Mouse (Mus musculus) 3T3-L1 (cell line): ENCODE data around the gene Mcu.

Experiments
- DNase-seq: peaks from one replicate; pipeline ENCODE4 v3.0.0-alpha.2; 2015; ENCODE audit warnings: low read depth, low spot score

Mcu gene

GRCm38 (mm10) chr10:59569481-59569869 lies 47.0 kb downstream of the Mcu start:
- DNase-seq = no peak

GRCm38 (mm10) chr10:59568665-59569480 lies 47.6 kb downstream of the Mcu start:
- no peak for DNase-seq

GRCm38 (mm10) chr10:59566968-59567367 lies 49.5 kb downstream of the Mcu start:
- no peak for DNase-seq

- DNase-seq = no peak
These were observed 50.5 kb downstream of the Mcu start for GRCm38 (mm10) chr10:59565995-59566410.

- peak; percentile 78 for DNase-seq
These were observed 51.9 kb downstream of the Mcu start for GRCm38 (mm10) chr10:59564551-59564950.

- no peak for DNase-seq
These were observed 54.0 kb downstream of the Mcu start for GRCm38 (mm10) chr10:59562511-59562910.

GRCm38 (mm10) chr10:59560126-59560525 lies 56.4 kb downstream of the Mcu start:
- no peak for DNase-seq

GRCm38 (mm10) chr10:59558602-59559001 lies 57.9 kb downstream of the Mcu start:
- no peak for DNase-seq

- no peak for DNase-seq
These were observed 58.3 kb downstream of the Mcu start for GRCm38 (mm10) chr10:59558164-59558563.

- DNase-seq = no peak
These were observed 60.0 kb downstream of the Mcu start for GRCm38 (mm10) chr10:59556541-59556940.

- no peak for DNase-seq
These were observed 62.2 kb downstream of the Mcu start for GRCm38 (mm10) chr10:59554243-59554642.

- no peak for DNase-seq
These were observed 64.0 kb downstream of the Mcu start for GRCm38 (mm10) chr10:59552456-59552855.

- DNase-seq = no peak
These were observed 67.6 kb downstream of the Mcu start for GRCm38 (mm10) chr10:59548768-59549333.

GRCm38 (mm10) chr10:59548211-59548610 lies 68.3 kb downstream of the Mcu start:
- DNase-seq = no peak

- DNase-seq = no peak
These were observed 69.1 kb downstream of the Mcu start for GRCm38 (mm10) chr10:59547426-59547825.

GRCm38 (mm10) chr10:59545169-59545568 lies 71.3 kb downstream of the Mcu start:
- DNase-seq = no peak

- DNase-seq = no peak
These were observed 73.1 kb downstream of the Mcu start for GRCm38 (mm10) chr10:59543351-59543750.

GRCm38 (mm10) chr10:59541466-59541865 lies 75.0 kb downstream of the Mcu start:
- DNase-seq = no peak

GRCm38 (mm10) chr10:59540596-59540995 lies 75.9 kb downstream of the Mcu start:
- DNase-seq = no peak

- no peak for DNase-seq
These were observed 76.4 kb downstream of the Mcu start for GRCm38 (mm10) chr10:59540081-59540480.

- peak; percentile 53 for DNase-seq
These were observed 77.0 kb downstream of the Mcu start for GRCm38 (mm10) chr10:59539533-59539875.

GRCm38 (mm10) chr10:59538767-59539532 lies 77.5 kb downstream of the Mcu start:
- DNase-seq = no peak

GRCm38 (mm10) chr10:59538063-59538462 lies 78.4 kb downstream of the Mcu start:
- DNase-seq = no peak
